Mouse (Mus musculus): ENCODE results near the gene Dis3l.

DNA sequence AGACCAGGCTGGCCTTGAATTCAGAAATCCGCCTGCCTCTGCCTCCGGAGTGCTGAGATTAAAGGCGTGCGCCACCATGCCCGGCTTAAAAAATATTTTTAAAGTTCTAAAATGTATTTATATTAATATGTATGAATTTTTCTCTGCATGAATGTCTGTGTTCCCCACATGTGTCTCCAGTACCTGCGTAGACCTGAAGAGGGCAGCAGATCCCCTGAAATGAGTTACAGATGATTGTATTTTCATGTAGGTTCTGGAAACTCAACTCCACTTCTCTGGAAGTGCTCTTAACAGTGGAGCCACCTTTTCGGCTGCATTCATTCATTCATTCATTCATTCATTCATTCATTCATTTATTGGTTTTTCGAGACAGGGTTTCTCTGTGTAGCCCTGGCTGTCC lies 63.4 kb downstream of the Dis3l start:
- TF ChIP-seq EP300 (optimal IDR thresholded peaks at IDR 0.05) (no peak), CTCF (IDR thresholded peaks at IDR 0.05; ENCODE audit: low read depth) (peak; percentile 85)
